Mouse (Mus musculus) kidney, adult 2 months (tissue): ENCODE measurements at regions not wholly inside any gene's neighbourhood (a gene's known extent, or its start where the extent isn't known, plus 50 kb on each side); places are given as distances from the start of the nearest gene placed in this dataset.

Experiments used
- DNase-seq: peaks from one replicate; pipeline ENCODE4 v3.0.0; 2021
- H3K27ac ChIP-seq: fragments of 200-500 bp; 2 replicates; pipeline ENCODE4 v1.5.1; 2012; ENCODE audit warnings: low read depth, low read length, control low read depth, inconsistent platforms; ENCODE audit not compliant: insufficient read depth
- H3K27me3 ChIP-seq: fragments of 200-500 bp; replicated peaks from 2 replicates; pipeline ENCODE4 v1.6.1; 2012; ENCODE audit warnings: mild to moderate bottlenecking, moderate library complexity, low read length, inconsistent platforms; ENCODE audit not compliant: control insufficient read depth, insufficient read depth
- H3K36me3 ChIP-seq: fragments of 200-500 bp; 2 replicates; pipeline ENCODE4 v1.6.1; 2012; ENCODE audit warnings: mild to moderate bottlenecking, moderate library complexity, low read length, inconsistent platforms; ENCODE audit not compliant: control insufficient read depth, insufficient read depth
- H3K4me1 ChIP-seq: fragments of 200-500 bp; 2 replicates; pipeline ENCODE4 v1.6.1; 2011; ENCODE audit warnings: low read length; ENCODE audit not compliant: control insufficient read depth, insufficient read depth
- H3K4me3 ChIP-seq: fragments of 200-500 bp; 2 replicates; pipeline ENCODE4 v1.5.1; 2011; ENCODE audit warnings: mild to moderate bottlenecking, low read depth, low read length, control low read depth; ENCODE audit not compliant: insufficient read depth
- CTCF ChIP-seq: fragments of 200-500 bp; conservative IDR thresholded peaks from 2 replicates; pipeline ENCODE4 v1.5.1; 2011; ENCODE audit warnings: low read depth, mild to moderate bottlenecking, control low read depth, low read length, moderate library complexity, mixed read lengths; ENCODE audit not compliant: insufficient read depth, insufficient read length
- POLR2A ChIP-seq: fragments of 200-500 bp; IDR thresholded peaks from one replicate; pipeline ENCODE4 v1.6.1; 2011; ENCODE audit warnings: low read depth, low read length, control low read depth
- WGBS: fragments of 180-500 bp; shearing (Covaris S2); methylation state at CpG from one replicate; pipeline ENCODE4 v1.1.7; 2018; 5-methylcytosine and 5-hydroxymethylcytosine counted together

GRCm38 (mm10) chr4:56657046-56657445 lies 82.8 kb upstream of the Gm26657 start:
- H3K27me3 ChIP-seq, result no peaks in the 10 kb centered on the region
- WGBS, result 94% methylated on average over 3 of the region's 3 CpGs
- no peaks in the 10 kb centered on the region for H3K36me3 ChIP-seq
- H3K4me3 ChIP-seq, result no peak overlapping the region
- no peak overlapping the region for H3K27ac ChIP-seq
- H3K4me1 ChIP-seq, result no peaks in the 10 kb centered on the region
- DNase-seq, result no peak
- TF ChIP-seq CTCF (no peak), POLR2A (no peak)

- no peak overlapping the region for H3K4me3 ChIP-seq
- H3K27ac ChIP-seq, result no peak overlapping the region
- no peaks in the 10 kb centered on the region for H3K27me3 ChIP-seq
- TF ChIP-seq CTCF, result no peak
- no peak for TF ChIP-seq POLR2A
- no peak for DNase-seq
- 91% methylated on average over 4 of the region's 4 CpGs for WGBS
- H3K36me3 ChIP-seq, result no peaks in the 10 kb centered on the region
- H3K4me1 ChIP-seq, result no peaks in the 10 kb centered on the region
These were observed 85.5 kb upstream of the Gm26657 start for GRCm38 (mm10) chr4:56654327-56654726.

- no peaks in the 10 kb centered on the region for H3K27me3 ChIP-seq
- no peaks in the 10 kb centered on the region for H3K36me3 ChIP-seq
- no peak overlapping the region for H3K4me3 ChIP-seq
- no peaks in the 10 kb centered on the region for H3K4me1 ChIP-seq
- peak; percentile 6 for DNase-seq
- 74% methylated on average over 5 of the region's 5 CpGs for WGBS
- TF ChIP-seq CTCF, result no peak
- no peak for TF ChIP-seq POLR2A
- H3K27ac ChIP-seq, result no peak overlapping the region
These were observed 87.1 kb upstream of the Gm26657 start for GRCm38 (mm10) chr4:56652819-56653218.

GRCm38 (mm10) chr4:56649731-56650130 lies 90.1 kb upstream of the Gm26657 start:
- Histone ChIP-seq H3K4me3 (no peak overlapping the region), H3K4me1 (0 out of 2 replicates have a peak, but pooled peaks cover 4% of the 10 kb centered on the region), H3K27ac (no peak overlapping the region), H3K27me3 (no peaks in the 10 kb centered on the region), H3K36me3 (no peaks in the 10 kb centered on the region)
- 82% methylated on average over 1 of the region's 1 CpGs for WGBS
- DNase-seq, result no peak
- TF ChIP-seq POLR2A, result no peak
- no peak for TF ChIP-seq CTCF

GRCm38 (mm10) chr4:56643999-56644962 lies 95.6 kb upstream of the Gm26657 start:
- Histone ChIP-seq H3K4me3 (no peak overlapping the region), H3K4me1 (0 out of 2 replicates have a peak, but pooled peaks cover 6% of the 10 kb centered on the region), H3K27ac (no peak overlapping the region), H3K36me3 (no peaks in the 10 kb centered on the region), H3K27me3 (no peaks in the 10 kb centered on the region)
- no peak for TF ChIP-seq CTCF
- TF ChIP-seq POLR2A, result no peak
- peak; percentile 49 for DNase-seq
- WGBS, result 21% methylated on average over 20 of the region's 20 CpGs

GRCm38 (mm10) chr4:56643491-56643890 lies 96.4 kb upstream of the Gm26657 start:
- Histone ChIP-seq H3K27me3 (no peaks in the 10 kb centered on the region), H3K4me3 (no peak overlapping the region), H3K36me3 (no peaks in the 10 kb centered on the region), H3K27ac (no peak overlapping the region), H3K4me1 (0 out of 2 replicates have a peak, but pooled peaks cover 6% of the 10 kb centered on the region)
- no peak for DNase-seq
- whole genome bisulfite sequencing, result 43% methylated on average over 1 of the region's 1 CpGs
- no peak for TF ChIP-seq POLR2A
- no peak for TF ChIP-seq CTCF

- TF ChIP-seq POLR2A (no peak), CTCF (no peak)
- WGBS, result 51% methylated on average over 4 of the region's 4 CpGs
- no peak for DNase-seq
These were observed 100.2 kb upstream of the Gm26657 start for GRCm38 (mm10) chr4:56639709-56640108.

More at GRCm38 (mm10) chr4:56639709-56640108, 100.2 kb upstream of the Gm26657 start:
- Histone ChIP-seq H3K27ac (no peak overlapping the region), H3K4me3 (no peak overlapping the region), H3K4me1 (0 out of 2 replicates have a peak, but pooled peaks cover 2% of the 10 kb centered on the region), H3K27me3 (no peaks in the 10 kb centered on the region), H3K36me3 (no peaks in the 10 kb centered on the region)
